Comparison of ENCODE assay signal across 15 mouse cellular contexts in the genomic region with DNA sequence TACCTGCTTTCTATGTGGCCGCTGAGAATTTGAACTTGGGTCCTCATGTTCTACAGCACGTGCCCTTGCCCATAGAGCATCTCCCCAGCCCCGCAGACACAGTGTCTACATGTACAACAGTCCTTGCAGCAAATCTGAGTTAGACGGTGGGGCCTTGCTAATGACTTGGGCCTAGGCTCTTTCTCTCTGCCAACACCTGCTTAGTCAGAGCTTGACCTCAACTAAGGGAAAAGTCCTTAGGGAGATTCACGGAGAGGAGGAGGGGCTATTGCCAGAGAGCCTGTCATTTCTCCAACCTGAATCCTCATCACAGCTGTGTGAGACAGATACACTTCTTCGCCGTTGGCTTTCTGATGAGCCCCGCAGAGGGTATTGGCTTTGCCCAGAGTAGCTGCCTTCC.
DNase-seq lines count a peak whose midpoint lies in the region; ATAC-seq and TF ChIP-seq lines count a peak whose summit lies in the region.
"Had no signal": no experiment of that assay in that cellular context is flagged by ENCODE, and none has a peak within 500 bp of the region (broad histone marks: within the 10 kb centered on the region; RNA-seq: fewer than 3 reads in every experiment).

No protein-coding gene starts in this region.

- peaks cover 18% of the 10 kb centered on the region for H3K4me1 ChIP-seq in heart, embryonic 11.5 days (ENCODE audit: control insufficient read depth, insufficient read depth, low read length)
- H3K4me1 ChIP-seq in lung, embryonic 14.5 days (ENCODE audit: insufficient read depth) = peaks cover 21% of the 10 kb centered on the region
- H3K4me1 ChIP-seq in lung, adult 2 months (ENCODE audit: control insufficient read depth, insufficient read depth, low read length) = peaks cover 2% of the 10 kb centered on the region
- peaks cover 30% of the 10 kb centered on the region for H3K4me1 ChIP-seq in embryonic facial prominence, embryonic 12.5 days
- H3K4me1 ChIP-seq in hindbrain, embryonic 14.5 days (replicated peaks; ENCODE audit: control insufficient read depth, insufficient read depth, low read length) = peaks cover 12% of the 10 kb centered on the region

- H3K27ac ChIP-seq in heart, embryonic 11.5 days (ENCODE audit: low read depth, low read length) = peak overlapping the region; percentile 35; the same call in 1 of the 2 replicates
- H3K27ac ChIP-seq in lung, embryonic 14.5 days (ENCODE audit: low read depth) = 0 out of 2 replicates have a peak overlapping the region, but pooled peaks have one; percentile 20
- peak overlapping the region; percentile 32; the same call in 1 of the 2 replicates for H3K27ac ChIP-seq in embryonic facial prominence, embryonic 12.5 days
- 0 out of 2 replicates have a peak overlapping the region, but pooled peaks have one; percentile 26 for H3K27ac ChIP-seq in hindbrain, embryonic 14.5 days
- H3K27ac ChIP-seq: gastrocnemius, adult 2 months; layer of hippocampus, adult 2 months had no signal

- no peak for DNase-seq in heart, postnatal 36 days
- no peak for DNase-seq in lung, embryonic 14.5 days
- no peak for DNase-seq in lung, adult 2 months
- no peak for DNase-seq in hindbrain, embryonic 14.5 days (ENCODE audit: low spot score)
- no peak for DNase-seq in urinary bladder, postnatal 25 days (ENCODE audit: low spot score)
- DNase-seq: cerebellum, adult 9-11 months; forebrain, postnatal 0 days; gastrocnemius, adult 2 months; right cerebral cortex, postnatal 25 days had no signal

- H3K4me2 ChIP-seq in heart, embryonic 11.5 days = no peak overlapping the region
- H3K4me2 ChIP-seq in lung, embryonic 14.5 days = no peak overlapping the region
- H3K4me2 ChIP-seq in embryonic facial prominence, embryonic 12.5 days (replicated peaks) = no peak overlapping the region
- H3K4me2 ChIP-seq in hindbrain, embryonic 14.5 days (replicated peaks) = no peak overlapping the region
- H3K4me2 ChIP-seq: neural tube, embryonic 13.5 days had no signal

- H3K4me3 ChIP-seq in heart, embryonic 11.5 days (ENCODE audit: low read depth, low read length) = no peak overlapping the region
- no peak overlapping the region for H3K4me3 ChIP-seq in lung, embryonic 14.5 days (ENCODE audit: low read depth, low read length)
- no peak overlapping the region for H3K4me3 ChIP-seq in lung, adult 2 months (replicated peaks; ENCODE audit: extremely low read depth, low read depth, low read length)
- no peak overlapping the region for H3K4me3 ChIP-seq in embryonic facial prominence, embryonic 12.5 days
- H3K4me3 ChIP-seq in hindbrain, embryonic 14.5 days (replicated peaks; ENCODE audit: low read length) = no peak overlapping the region
- H3K4me3 ChIP-seq: gastrocnemius, adult 2 months; layer of hippocampus, adult 2 months; neural tube, embryonic 13.5 days had no signal

- ATAC-seq in heart, embryonic 11.5 days (replicated peaks; ENCODE audit: insufficient number of reproducible peaks, low FRiP score, low TSS enrichment) = no peak
- no peak for ATAC-seq in lung, embryonic 14.5 days (ENCODE audit: insufficient read depth)
- ATAC-seq in embryonic facial prominence, embryonic 12.5 days (ENCODE audit: insufficient number of reproducible peaks, insufficient read depth, low FRiP score, low TSS enrichment) = no peak
- no peak for ATAC-seq in hindbrain, embryonic 14.5 days (ENCODE audit: low FRiP score)
- ATAC-seq: activated CD4-positive, CD25-positive, alpha-beta regulatory T cell, adult 4 months; forebrain, postnatal 0 days; Patski had no signal

- no peak for TF ChIP-seq CTCF in lung, embryonic 14.5 days (IDR thresholded peaks at IDR 0.05; ENCODE audit: low read depth)
- no peak for TF ChIP-seq CTCF in lung, adult 2 months (IDR thresholded peaks at IDR 0.05; ENCODE audit: insufficient read depth, low read length)

- WGBS in heart, embryonic 11.5 days (ENCODE audit: insufficient replicate concordance) = 72% methylated on average over 8 of the region's 8 CpGs
- WGBS in lung, embryonic 14.5 days = 73% methylated on average over 8 of the region's 8 CpGs
- WGBS in lung, adult 2 months = 87% methylated on average over 8 of the region's 8 CpGs
- WGBS in embryonic facial prominence, embryonic 12.5 days = 73% methylated on average over 8 of the region's 8 CpGs
- WGBS in hindbrain, embryonic 14.5 days = 72% methylated on average over 8 of the region's 8 CpGs

- no peak overlapping the region for H3K9ac ChIP-seq in heart, embryonic 11.5 days (ENCODE audit: low read depth, low read length)
- no peak overlapping the region for H3K9ac ChIP-seq in lung, embryonic 14.5 days
- H3K9ac ChIP-seq in embryonic facial prominence, embryonic 12.5 days = no peak overlapping the region
- no peak overlapping the region for H3K9ac ChIP-seq in hindbrain, embryonic 14.5 days
- H3K9ac ChIP-seq: forebrain, postnatal 0 days; neural tube, embryonic 13.5 days had no signal

- H3K36me3 ChIP-seq in heart, embryonic 11.5 days (ENCODE audit: control insufficient read depth, insufficient read depth, low read length) = no peaks in the 10 kb centered on the region
- H3K36me3 ChIP-seq in lung, embryonic 14.5 days (ENCODE audit: insufficient read depth) = peaks cover 15% of the 10 kb centered on the region; the same call in 1 of the 2 replicates
- H3K36me3 ChIP-seq in embryonic facial prominence, embryonic 12.5 days = peaks cover 16% of the 10 kb centered on the region
- no peaks in the 10 kb centered on the region for H3K36me3 ChIP-seq in hindbrain, embryonic 14.5 days (replicated peaks; ENCODE audit: control insufficient read depth, insufficient read depth)
- H3K36me3 ChIP-seq: neural tube, embryonic 13.5 days had no signal

- no peaks in the 10 kb centered on the region for H3K9me3 ChIP-seq in heart, embryonic 11.5 days (replicated peaks; ENCODE audit: control insufficient read depth, low read length)
- H3K9me3 ChIP-seq in lung, embryonic 14.5 days (ENCODE audit: low read depth, low read length) = no peaks in the 10 kb centered on the region
- no peaks in the 10 kb centered on the region for H3K9me3 ChIP-seq in embryonic facial prominence, embryonic 12.5 days
- no peaks in the 10 kb centered on the region for H3K9me3 ChIP-seq in hindbrain, embryonic 14.5 days (ENCODE audit: control insufficient read depth, low read length)
- H3K9me3 ChIP-seq: neural tube, embryonic 13.5 days had no signal

- no peaks in the 10 kb centered on the region for H3K27me3 ChIP-seq in heart, embryonic 11.5 days (ENCODE audit: control insufficient read depth, insufficient read depth, low read length)
- no peaks in the 10 kb centered on the region for H3K27me3 ChIP-seq in lung, embryonic 14.5 days (ENCODE audit: insufficient read depth, low read length)
- H3K27me3 ChIP-seq in embryonic facial prominence, embryonic 12.5 days = no peaks in the 10 kb centered on the region
- H3K27me3 ChIP-seq in hindbrain, embryonic 14.5 days (ENCODE audit: control insufficient read depth, insufficient read depth, low read length) = no peaks in the 10 kb centered on the region
- H3K27me3 ChIP-seq: neural tube, embryonic 13.5 days; Patski had no signal

- TF ChIP-seq POLR2A in lung, adult 2 months (IDR thresholded peaks at IDR 0.05; ENCODE audit: borderline replicate concordance, extremely low read depth, low read depth, low read length) = no peak

- intact Hi-C loops in heart, postnatal 36 days (cut with DNase I) = no loop called here
